Mouse (Mus musculus): ENCODE measurements around the gene Etv2. TPM values are rescaled to one million over a fixed set of nuclear protein-coding genes. Genes with fewer than 3 reads are reported as not detected.

The Etv2 gene
- polyA plus RNA-seq, 1 experiment from 2014 or later = not detected

GRCm38 (mm10) chr7:30589435-30590301 lies 46.0 kb downstream of the Etv2 start:
- no peak for TF ChIP-seq CTCF (IDR thresholded peaks at IDR 0.05)
- ChIA-PET CTCF (interaction anchor here (1.0 to 6.9 kb wide), 7 partner anchors 9 to 34 kb away, joined by 3 to 65 read pairs (median 5); partner anchors contain the start of genes Gm49396, Psenen, U2af1l4 and Zbtb32), POLR2A (interaction anchor here (0.6 to 2.9 kb wide), 3 partner anchors 25 to 62 kb away, joined by 3 to 10 read pairs (median 5); partner anchors contain the start of gene Cox6b1)
- peak; percentile 61 for DNase-seq (ENCODE audit: low read depth, low spot score)
- ATAC-seq = peak; percentile 69
- in situ Hi-C loops (cut with MboI; ENCODE audit: low pct_unique_long_range_greater_than_20kb) = no loop called here
- no peaks in the 10 kb centered on the region for H3K27me3 ChIP-seq

GRCm38 (mm10) chr7:30588676-30589434 lies 46.8 kb downstream of the Etv2 start, which contains the start of gene Kmt2b:
TSS of gene Kmt2b (minus strand) at chr7:30588726.
- in situ Hi-C loops (cut with MboI; ENCODE audit: low pct_unique_long_range_greater_than_20kb) = no loop called here
- CTCF ChIA-PET = interaction anchor here (1.0 to 6.9 kb wide), 6 partner anchors 10 to 35 kb away, joined by 3 to 65 read pairs (median 7); partner anchors contain the start of genes Gm49396, Psenen, U2af1l4 and Zbtb32
- POLR2A ChIA-PET = interaction anchor here (0.8 to 2.9 kb wide), 5 partner anchors 13 to 37 kb away, joined by 3 to 10 read pairs (median 5); partner anchors contain the start of gene Cox6b1
- no peak for TF ChIP-seq CTCF (IDR thresholded peaks at IDR 0.05)
- ATAC-seq (peak; percentile 92), DNase-seq (ENCODE audit: low read depth, low spot score) (peak; percentile 94)
- no peaks in the 10 kb centered on the region for H3K27me3 ChIP-seq

DNA sequence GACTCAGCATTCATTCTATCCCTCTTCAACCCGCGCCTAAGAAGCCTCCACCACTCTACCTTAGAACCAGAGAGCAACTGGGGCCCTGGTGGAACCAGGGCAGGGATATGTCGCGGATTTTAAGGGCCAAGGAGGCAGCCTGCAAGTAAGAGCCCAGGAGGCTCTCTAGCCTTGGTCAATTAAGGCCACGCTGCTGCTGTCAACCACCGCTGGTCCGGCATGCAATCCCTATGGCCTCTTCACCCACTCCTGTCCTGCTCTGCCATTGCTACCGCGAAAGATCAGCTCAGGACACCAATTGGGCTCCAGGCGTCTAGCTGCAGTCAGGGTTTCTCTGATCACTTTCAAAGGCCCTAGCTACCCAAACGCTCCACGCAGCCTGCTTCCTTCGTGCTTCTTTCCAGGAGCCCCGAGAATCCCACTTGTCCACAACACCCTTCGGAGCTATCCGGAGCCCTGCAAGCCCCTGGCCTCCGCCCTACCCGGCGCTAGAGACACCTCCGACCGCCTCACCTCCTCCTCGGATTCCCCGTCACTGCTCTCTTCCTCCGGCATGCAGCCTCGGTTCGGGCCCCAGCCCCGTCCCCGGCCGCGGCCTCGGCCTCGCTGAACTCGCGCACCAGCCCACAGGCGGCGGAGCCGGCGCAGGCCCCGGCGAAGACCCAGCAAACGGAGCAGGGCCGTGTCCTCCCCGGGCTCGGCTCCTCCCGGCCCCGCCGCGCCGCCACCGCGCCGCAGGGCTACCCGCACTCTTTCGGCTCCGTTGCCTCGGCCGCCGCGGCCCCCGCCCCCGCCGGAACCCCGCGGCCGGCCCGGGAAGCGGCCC lies 47.6 kb downstream of the Etv2 start:
- TF ChIP-seq CTCF (IDR thresholded peaks at IDR 0.05) = no peak
- no peak for DNase-seq (ENCODE audit: low read depth, low spot score)
- ChIA-PET CTCF (interaction anchor here (1.0 to 6.9 kb wide), 3 partner anchors 17 to 36 kb away, joined by 3 to 65 read pairs (median 31); no protein-coding TSS in a partner anchor), POLR2A (interaction anchor here (0.8 to 2.9 kb wide), 4 partner anchors 13 to 31 kb away, joined by 3 to 10 read pairs (median 5); no protein-coding TSS in a partner anchor)
- in situ Hi-C loops (cut with MboI; ENCODE audit: low pct_unique_long_range_greater_than_20kb) = no loop called here
- H3K27me3 ChIP-seq = no peaks in the 10 kb centered on the region
- no peak for ATAC-seq

GRCm38 (mm10) chr7:30586455-30587020 lies 49.1 kb downstream of the Etv2 start:
- CTCF ChIA-PET = no interaction called here
- no peak for ATAC-seq
- POLR2A ChIA-PET = interaction anchor here (2.4 kb wide), 1 partner anchor 13 kb away, joined by 12 read pairs; no protein-coding TSS in a partner anchor
- H3K27me3 ChIP-seq = no peaks in the 10 kb centered on the region
- in situ Hi-C loops (cut with MboI; ENCODE audit: low pct_unique_long_range_greater_than_20kb) = no loop called here
- no peak for DNase-seq (ENCODE audit: low read depth, low spot score)
- TF ChIP-seq CTCF (IDR thresholded peaks at IDR 0.05) = no peak

- in situ Hi-C loops (cut with MboI; ENCODE audit: low pct_unique_long_range_greater_than_20kb) = no loop called here
- ChIA-PET POLR2A (interaction anchor here (1.2 to 2.4 kb wide), 2 partner anchors 12 to 32 kb away, joined by 3 to 12 read pairs; no protein-coding TSS in a partner anchor), CTCF (interaction anchor here (1.4 kb wide), 2 partner anchors 12 to 14 kb away, joined by 4 to 5 read pairs; no protein-coding TSS in a partner anchor)
- DNase-seq (ENCODE audit: low read depth, low spot score) (no peak), ATAC-seq (no peak)
- TF ChIP-seq CTCF (IDR thresholded peaks at IDR 0.05) = no peak
- H3K27me3 ChIP-seq = no peaks in the 10 kb centered on the region
These were observed 50.5 kb downstream of the Etv2 start for GRCm38 (mm10) chr7:30585170-30585569.

DNA sequence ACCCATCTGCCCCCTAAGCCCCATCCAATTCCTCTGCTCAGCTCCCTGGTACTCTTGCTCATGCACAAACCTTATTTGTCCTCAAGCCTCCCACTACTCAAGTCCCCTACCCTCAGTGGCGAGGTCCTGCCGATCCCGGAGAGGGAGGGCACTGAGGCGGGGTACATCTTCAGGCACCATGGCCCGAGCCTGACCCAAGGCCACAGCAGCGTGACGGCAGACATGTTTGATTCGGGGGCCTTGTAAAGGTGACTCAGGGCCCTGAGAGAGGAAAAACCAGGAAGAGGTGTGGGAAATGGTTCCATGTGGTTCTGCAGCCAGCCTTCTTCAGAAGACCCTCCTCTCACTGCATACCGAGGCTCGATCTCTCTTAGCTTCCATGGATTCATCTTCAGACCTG lies 51.3 kb downstream of the Etv2 start:
- ChIA-PET CTCF (interaction anchor here (1.4 kb wide), 2 partner anchors 11 to 13 kb away, joined by 4 to 5 read pairs; no protein-coding TSS in a partner anchor), POLR2A (interaction anchor here (2.4 kb wide), 1 partner anchor 11 kb away, joined by 12 read pairs; no protein-coding TSS in a partner anchor)
- no peak for DNase-seq (ENCODE audit: low read depth, low spot score)
- in situ Hi-C loops (cut with MboI; ENCODE audit: low pct_unique_long_range_greater_than_20kb) = no loop called here
- no peak for TF ChIP-seq CTCF (IDR thresholded peaks at IDR 0.05)
- no peaks in the 10 kb centered on the region for H3K27me3 ChIP-seq
- ATAC-seq = no peak

Other genes starting within 250 kb of the Etv2 start
- not detected for gene Tyrobp, start 222.1 kb downstream of the Etv2 start, polyA plus RNA-seq (2021)
- gene Hcst, start 216.0 kb downstream of the Etv2 start, polyA plus RNA-seq (2021) = not detected
- 0.86 TPM for gene Nfkbid, start 214.1 kb downstream of the Etv2 start, polyA plus RNA-seq (2021)
- 104 TPM for gene Aplp1, start 190.3 kb downstream of the Etv2 start, polyA plus RNA-seq (2021)
- not detected for gene Kirrel2, start 178.2 kb downstream of the Etv2 start, polyA plus RNA-seq (2021)
- not detected for gene Nphs1, start 177.5 kb downstream of the Etv2 start, polyA plus RNA-seq (2021)
- 0.05 TPM for gene Prodh2, start 142.2 kb downstream of the Etv2 start, polyA plus RNA-seq (2021)
- 5.4 TPM for gene Arhgap33, start 100.8 kb downstream of the Etv2 start, polyA plus RNA-seq (2021)
- gene Hspb6, start 83.7 kb downstream of the Etv2 start, polyA plus RNA-seq (2021) = 29.8 TPM
- gene Proser3, start 83.6 kb downstream of the Etv2 start, polyA plus RNA-seq (2021) = 19.5 TPM
- 36.4 TPM for gene Lin37, start 76.0 kb downstream of the Etv2 start, polyA plus RNA-seq (2021)
- gene U2af1l4, start 72.6 kb downstream of the Etv2 start, polyA plus RNA-seq (2021) = 47.8 TPM
- 3.6 TPM for gene Gm49396, start 72.5 kb downstream of the Etv2 start, polyA plus RNA-seq (2021)
- gene Psenen, start 72.2 kb downstream of the Etv2 start, polyA plus RNA-seq (2021) = 104 TPM
- 1.0 TPM for gene Igflr1, start 70.4 kb downstream of the Etv2 start, polyA plus RNA-seq (2021)
- 40.7 TPM for gene Kmt2b, start 47.1 kb downstream of the Etv2 start, polyA plus RNA-seq (2021)
- gene Zbtb32, start 36.9 kb downstream of the Etv2 start, polyA plus RNA-seq (2021) = 1.9 TPM
- gene Upk1a, start 23.0 kb downstream of the Etv2 start, polyA plus RNA-seq (2021) = 0.47 TPM
- 1,119 TPM for gene Cox6b1, start 9.7 kb downstream of the Etv2 start, polyA plus RNA-seq (2021)
- gene Rbm42, start 14.5 kb upstream of the Etv2 start, polyA plus RNA-seq (2021) = 92.6 TPM
- 13.3 TPM for gene Haus5, start 29.1 kb upstream of the Etv2 start, polyA plus RNA-seq (2021)
- not detected for gene Pmis2, start 35.8 kb upstream of the Etv2 start, polyA plus RNA-seq (2021)
- 0.13 TPM for gene 2200002J24Rik, start 63.1 kb upstream of the Etv2 start, polyA plus RNA-seq (2021)
- gene Atp4a, start 76.4 kb upstream of the Etv2 start, polyA plus RNA-seq (2021) = not detected
- gene Tmem147, start 93.7 kb upstream of the Etv2 start, polyA plus RNA-seq (2021) = 177 TPM
- 0.46 TPM for gene Gapdhs, start 107.8 kb upstream of the Etv2 start, polyA plus RNA-seq (2021)
- 8.5 TPM for gene Sbsn, start 115.6 kb upstream of the Etv2 start, polyA plus RNA-seq (2021)
- 0.26 TPM for gene Dmkn, start 127.9 kb upstream of the Etv2 start, polyA plus RNA-seq (2021)
- not detected for gene Krtdap, start 152.0 kb upstream of the Etv2 start, polyA plus RNA-seq (2021)
- not detected for gene Ffar2, start 187.9 kb upstream of the Etv2 start, polyA plus RNA-seq (2021)
- gene Ffar3, start 220.3 kb upstream of the Etv2 start, polyA plus RNA-seq (2021) = not detected
- not detected for gene Ffar1, start 225.7 kb upstream of the Etv2 start, polyA plus RNA-seq (2021)
- not detected for gene Cd22, start 244.5 kb upstream of the Etv2 start, polyA plus RNA-seq (2021)

Measured in Patski (cell line).